Mouse (Mus musculus) induced T-regulatory cell, adult 2 months (primary cell): ENCODE measurements around the gene Thap7.

Source experiments
- DNase-seq: peaks from one replicate; pipeline ENCODE4 v3.0.0-alpha.2; 2012; ENCODE audit warnings: low read depth

Thap7 gene

DNA sequence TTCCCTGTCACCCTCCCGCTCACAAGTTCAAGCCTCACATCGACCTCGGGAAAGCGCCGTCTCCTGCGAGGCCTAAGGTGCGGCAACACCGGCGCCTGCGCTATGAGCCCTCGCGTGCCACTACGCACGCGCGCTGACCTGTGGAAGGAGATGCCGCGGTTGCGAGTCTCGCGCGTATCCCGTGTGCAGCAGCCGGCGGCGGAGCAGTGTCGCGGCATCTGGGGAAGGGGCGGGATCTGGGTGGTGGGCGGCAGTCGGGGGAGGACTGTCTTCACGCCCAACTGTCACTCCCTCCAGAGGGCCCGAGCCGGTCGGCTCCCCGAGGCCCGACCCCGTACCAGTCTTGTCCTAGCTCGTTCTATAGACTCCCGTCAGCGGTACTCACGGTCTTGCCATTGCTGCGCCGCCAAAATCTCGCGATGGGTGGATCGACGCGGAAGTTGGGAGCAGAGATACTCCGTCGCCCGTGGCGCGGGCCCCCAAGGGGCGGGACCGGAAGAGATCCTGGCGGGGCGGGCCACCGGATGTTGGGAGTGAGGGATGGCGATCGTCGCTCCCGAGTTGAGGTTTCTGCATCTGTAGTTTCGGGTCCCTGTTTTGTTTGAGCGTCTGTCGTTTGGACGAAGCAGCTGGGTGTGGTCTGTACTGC is at the start of gene Thap7:
Gene Thap7, minus strand, starts transcription at position 497 of the 649 bp plus-strand sequence.
- peak; percentile 99 for DNase-seq

GRCm38 (mm10) chr16:17576825-17577215 is 45.9 kb upstream of the Thap7 start:
- no peak for DNase-seq

GRCm38 (mm10) chr16:17575870-17576824 is 45.2 kb upstream of the Thap7 start:
- DNase-seq = no peak

DNA sequence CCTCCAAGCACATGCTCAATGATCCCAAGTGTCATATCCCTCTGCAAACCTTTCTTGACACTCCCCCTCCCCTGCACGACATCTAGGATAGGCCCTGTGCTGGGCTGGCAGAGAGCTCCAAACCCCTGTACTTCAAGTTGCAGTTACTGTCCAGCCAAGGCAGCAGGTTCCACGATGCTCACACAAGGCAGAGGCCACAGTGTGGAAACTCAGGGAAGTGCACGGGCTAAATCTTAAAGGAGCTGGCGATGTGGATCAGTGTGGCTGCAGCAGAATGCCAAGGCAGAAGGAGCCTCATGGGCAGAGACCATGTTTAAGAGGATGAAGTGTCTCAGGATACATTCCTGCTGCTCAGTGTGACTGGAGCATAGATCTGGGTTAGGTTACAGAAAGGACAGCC is 35.2 kb upstream of the Thap7 start:
- no peak for DNase-seq

DNA sequence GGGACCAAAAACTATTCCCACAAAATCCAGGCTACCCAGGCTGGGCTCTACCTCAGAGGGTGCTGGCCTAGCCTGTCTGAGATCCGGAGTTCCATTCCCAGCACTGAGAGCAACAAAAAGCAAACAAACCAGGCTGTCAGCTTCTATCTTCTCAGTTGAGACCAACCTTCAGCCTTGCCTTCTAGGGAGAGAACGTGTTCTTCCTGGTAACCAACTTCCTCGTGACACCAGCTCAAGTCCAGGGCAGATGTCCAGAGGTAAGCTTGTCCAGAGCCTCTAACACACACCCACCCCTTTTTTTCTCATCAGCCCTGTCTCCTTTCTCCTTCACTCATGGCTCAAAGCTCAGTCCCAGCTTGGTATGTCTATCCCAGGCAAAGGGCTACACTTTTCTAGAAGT is 33.8 kb upstream of the Thap7 start:
- DNase-seq = no peak

DNA sequence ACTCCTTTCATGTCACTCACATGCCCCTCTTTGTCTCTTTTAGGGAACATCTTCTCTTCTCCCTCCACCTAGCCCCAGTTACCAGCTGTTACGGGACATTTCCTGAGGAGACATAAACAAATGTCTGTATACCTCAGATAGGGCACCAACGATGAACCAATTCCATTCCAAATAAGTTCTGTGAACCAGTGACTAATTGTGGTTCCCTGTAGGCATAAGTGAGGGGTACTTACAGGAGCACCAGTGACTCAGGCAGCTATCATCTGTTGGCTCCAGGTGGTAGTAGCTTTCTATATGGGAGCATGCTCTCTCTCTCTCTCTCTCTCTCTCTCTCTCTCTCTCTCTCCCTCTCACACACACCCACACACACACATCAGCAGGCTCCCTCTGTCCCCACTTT is 33.3 kb upstream of the Thap7 start:
- no peak for DNase-seq

GRCm38 (mm10) chr16:17563580-17563979 is 32.6 kb upstream of the Thap7 start:
- no peak for DNase-seq

DNA sequence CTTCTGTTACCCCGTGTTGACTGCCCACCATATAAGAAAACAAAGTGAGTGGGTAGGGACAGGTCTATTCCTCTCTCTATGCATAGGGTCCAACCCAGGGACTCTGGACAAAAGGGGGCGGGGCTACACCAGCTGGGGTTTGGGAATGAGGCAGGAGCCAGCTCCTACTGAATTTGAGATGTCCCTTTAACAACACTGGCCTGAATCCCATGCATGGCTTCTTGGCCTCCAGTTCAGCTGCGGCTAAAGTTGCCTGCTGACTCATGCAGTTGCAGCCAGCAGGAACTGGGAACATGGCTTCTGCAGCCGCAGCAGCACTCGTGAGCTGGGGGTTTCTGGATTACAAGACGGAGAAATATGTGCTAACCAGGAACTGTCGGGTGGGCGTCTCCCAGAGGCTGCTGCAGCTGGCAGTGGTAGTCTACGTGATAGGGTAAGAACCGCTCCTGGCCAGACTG is 30.8 kb upstream of the Thap7 start, which contains the start of gene P2rx6:
Gene P2rx6, plus strand, starts transcription at position 135 of the 458 bp plus-strand sequence.
- no peak for DNase-seq

DNA sequence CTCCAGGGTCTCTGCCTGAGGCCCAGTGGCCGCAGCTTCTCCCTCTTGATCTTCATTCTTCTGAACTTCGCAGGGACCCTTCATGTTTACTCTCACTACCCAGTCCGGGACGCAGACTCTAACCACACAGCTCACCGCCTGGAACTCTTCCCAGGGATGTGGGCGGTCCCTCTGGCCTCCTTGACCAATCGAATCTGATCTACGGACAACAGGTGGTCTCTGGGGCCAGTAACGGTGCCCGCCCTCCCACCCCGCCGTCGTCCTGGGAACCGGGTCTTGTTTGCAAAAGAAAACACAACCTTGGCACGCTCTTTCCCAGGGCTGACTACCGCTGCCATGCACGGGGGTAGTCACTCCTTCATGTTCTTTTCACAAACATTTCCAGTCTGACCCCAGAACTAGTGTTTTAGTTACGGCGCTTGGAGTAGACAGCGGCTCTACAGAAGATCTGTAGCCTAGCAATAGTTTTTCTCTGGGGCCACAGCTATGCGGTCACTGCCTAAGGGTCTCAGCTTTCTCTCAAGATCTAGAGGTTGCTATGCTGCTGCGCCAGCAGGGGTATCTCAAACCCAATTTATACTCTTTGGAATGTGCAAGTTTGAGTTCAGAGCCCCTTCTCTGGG is 30.3 kb upstream of the Thap7 start, which contains the start of gene Lrrc74b:
Gene Lrrc74b, minus strand, starts transcription at position 120 of the 623 bp plus-strand sequence.
- no peak for DNase-seq

DNA sequence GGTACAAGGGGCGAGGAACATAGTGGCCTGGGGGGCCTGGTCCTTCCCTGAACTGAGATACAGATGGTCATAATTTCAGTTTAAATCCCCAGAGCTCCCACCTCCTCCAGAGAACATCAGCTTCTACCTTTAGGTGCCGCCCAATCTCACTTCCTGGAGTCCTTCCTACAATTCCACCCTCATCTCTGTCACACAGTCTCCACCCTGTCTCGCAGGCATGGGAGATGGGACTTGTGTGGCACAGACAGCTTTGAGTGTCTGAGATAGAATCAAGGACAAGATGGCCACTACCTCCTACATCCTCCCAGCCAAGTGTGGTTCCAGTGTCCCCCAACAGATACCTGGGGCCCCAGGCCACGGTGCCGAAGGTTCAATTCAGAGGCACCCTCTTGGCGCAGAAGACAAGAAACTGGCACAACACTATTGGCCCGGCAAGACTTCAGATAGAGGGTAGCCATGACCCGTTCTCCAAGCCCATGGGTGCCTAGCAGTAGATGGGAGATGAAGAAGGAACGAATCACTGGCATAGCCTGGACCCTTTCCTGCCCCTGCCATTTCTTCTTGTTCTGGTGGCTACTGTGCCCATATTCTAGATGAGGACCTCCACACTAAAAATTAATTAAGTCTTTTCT is 28.6 kb upstream of the Thap7 start:
- no peak for DNase-seq

DNA sequence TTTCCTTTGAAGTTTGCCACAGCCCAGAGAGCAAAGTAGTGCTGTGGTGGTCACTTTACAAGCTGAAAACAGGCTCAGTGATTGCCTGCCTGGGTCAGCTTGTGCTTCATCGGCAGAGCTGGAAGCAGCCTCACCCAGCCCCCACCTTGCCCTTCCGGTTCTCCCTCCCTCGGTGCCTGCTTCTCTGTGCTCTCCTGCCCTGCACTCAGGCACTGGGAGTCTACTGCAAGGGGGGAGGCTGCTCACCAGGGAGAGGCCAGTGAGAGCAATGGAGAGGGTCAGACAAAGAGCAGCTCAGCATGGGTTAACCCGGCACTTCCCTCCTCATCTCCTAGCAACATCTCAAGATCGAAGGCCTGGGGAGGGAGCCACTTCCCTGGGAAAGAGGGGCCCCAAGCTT is 27.9 kb upstream of the Thap7 start:
- no peak for DNase-seq

DNA sequence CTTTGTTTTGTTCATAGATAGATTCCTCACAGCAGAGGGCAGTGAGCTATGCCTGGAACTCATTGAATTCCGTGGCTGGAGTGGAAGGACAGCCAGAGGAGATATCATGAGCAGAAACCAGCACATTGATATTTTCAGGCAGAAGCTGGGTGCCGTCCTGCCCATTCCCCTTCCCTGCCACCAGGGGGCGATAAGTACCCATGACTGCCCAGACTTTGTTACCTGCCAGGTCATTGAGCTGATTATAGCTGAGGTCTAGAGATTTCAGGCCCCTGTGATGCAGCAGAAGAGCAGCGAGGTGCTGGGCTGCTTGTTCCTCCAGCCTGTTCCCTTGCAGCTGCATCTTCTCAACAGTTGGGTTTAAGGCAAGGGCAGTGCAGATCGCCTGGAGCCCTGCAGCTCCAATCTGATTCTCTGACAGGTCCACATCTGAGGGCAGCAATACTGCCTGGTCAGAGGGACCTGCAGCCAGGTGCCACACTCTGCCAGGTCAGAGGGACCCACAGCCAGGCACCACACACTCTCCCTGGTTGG is 27.1 kb upstream of the Thap7 start:
- peak; percentile 82 for DNase-seq

GRCm38 (mm10) chr16:17556907-17557306 is 26.0 kb upstream of the Thap7 start:
- no peak for DNase-seq

GRCm38 (mm10) chr16:17556180-17556579 is 25.2 kb upstream of the Thap7 start:
- no peak for DNase-seq

DNA sequence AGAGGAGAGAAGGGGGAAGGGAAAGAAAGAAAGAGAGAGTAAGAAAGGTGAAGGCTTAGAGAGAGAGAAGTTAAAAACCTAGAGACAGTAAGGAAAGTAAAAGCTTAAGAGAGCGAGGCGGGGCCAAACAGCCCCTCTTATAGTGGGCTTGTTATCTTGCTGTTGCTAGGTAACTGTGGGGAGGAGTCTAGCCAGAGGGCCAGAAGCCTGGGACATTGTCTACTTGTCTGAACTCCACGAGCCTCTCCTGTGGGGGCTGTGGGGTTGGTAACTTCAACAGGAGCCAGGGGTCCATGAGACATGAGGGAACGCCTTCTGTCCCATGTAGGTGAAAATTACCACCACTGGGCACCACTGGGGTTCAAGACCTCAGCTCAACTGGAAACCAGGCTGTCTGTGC is 23.8 kb upstream of the Thap7 start:
- peak; percentile 34 for DNase-seq

DNA sequence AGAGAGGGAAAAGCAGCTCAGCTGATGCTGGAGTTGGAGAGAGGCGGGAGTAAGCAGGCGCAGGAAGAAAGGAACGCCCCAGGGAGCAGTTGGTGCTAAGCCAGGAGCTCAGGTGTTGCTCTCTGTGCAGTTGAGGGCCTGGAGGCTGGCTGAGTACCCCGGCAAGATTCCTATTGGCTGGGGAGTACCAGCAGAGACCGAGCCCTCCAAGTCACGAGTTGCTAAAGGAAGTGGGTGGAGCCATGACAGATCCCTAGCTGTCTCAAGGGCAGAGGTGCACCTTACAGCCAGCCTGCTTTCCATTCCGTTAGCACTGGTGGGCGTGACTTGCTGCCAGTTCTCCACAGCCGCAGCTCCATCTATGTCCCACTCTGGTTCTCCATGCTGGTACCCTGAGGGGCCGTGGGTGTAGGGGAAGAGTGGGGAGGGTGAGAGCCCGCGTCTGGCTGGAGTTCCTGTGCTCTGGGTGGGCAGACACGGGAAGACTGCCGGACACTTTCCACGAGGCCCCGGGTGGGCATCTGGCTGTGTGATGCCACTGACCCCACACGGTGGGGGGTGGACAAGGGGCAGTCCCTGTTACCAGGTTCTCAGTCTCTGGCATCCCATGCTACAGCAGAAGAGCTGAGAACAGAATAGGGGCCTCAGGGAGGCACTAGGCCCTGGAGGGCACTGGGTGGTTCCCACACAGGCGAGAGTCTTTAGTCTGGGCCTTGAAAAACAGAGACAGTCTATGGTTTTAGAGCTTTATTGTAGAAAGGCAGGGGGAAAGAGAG is 23.2 kb upstream of the Thap7 start:
- peak; percentile 92 for DNase-seq

DNA sequence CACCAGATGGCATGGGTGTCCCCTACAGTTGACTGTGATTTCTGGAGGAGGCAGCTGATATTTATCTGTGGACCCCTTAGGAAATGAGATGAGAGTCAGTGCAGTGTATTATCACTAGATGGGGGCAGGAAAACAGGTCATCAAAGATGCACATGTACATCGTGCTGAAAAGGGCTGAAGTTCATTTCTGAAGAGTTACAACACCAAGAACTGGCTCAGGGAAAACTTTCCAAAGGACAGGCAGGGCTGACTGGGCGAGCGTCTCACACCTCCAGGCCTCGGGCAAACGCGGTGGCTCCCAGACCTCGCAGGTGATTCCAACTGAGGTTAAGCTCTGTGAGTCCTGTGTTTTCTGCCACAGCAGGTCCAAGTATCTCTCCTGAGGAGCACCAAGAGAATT is 21.9 kb upstream of the Thap7 start:
- DNase-seq = no peak

DNA sequence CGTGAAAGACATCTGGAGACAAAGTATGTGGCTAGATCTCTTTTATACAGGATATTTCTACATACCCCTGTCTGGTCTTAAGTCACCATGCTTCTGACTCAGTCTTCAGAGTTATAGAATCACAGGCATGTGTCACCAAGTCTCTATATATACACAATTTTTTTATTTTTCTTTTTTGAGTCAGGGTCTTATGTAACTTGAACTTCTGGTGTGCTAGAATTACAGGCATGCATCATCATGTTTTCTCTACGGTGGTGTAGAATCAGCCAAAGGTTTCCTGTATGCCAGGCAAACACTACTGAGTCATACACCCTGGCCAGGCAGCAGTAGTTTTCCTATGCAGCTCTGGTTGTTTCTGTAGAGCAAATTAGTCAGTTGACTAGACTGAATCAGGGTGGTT is 11.7 kb upstream of the Thap7 start:
- DNase-seq = no peak

- no peak for DNase-seq
Measured at GRCm38 (mm10) chr16:17536584-17536983, 5.6 kb upstream of the Thap7 start.

DNA sequence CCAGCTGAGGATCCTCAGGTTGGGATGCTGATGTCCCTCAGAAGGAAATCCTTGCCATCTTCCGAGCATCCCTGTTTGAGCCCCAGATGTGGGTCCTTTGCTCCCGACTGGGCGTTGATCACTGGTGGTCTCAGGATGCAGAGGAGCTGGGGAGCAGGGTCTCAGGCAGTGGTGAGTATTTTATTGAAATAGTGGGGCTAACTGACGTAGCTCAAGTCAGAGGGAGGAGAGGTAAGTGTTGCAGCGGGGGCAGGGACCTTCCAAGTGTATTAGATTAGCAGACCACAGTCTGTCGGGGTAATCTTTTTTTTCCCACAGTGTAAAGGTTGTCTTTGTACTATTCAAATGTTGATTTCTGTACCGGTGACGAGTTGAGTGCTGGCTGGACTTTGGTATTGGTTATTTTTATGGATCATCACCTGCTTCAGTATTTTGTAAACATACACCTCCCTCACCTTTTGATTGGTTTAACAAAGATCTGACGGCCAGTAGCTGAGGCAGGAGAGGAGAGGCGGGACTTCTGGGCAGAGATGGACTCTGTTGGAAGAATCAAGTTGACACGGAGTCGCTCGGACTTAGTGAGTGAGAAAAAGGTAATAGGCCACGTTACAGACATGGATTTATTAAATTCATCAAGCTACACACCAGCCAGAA is 1.9 kb upstream of the Thap7 start:
- DNase-seq = no peak

GRCm38 (mm10) chr16:17532271-17532670 is 1.3 kb upstream of the Thap7 start:
- DNase-seq = peak; percentile 35
